Mouse (Mus musculus): Measurements from ENCODE around the gene Tpst2.
"Not testable (repeated sequence)": the region's sequence is repeated elsewhere in the genome, so short reads cannot be mapped to it uniquely, and the experiment has no call there.

Tpst2 gene

DNA sequence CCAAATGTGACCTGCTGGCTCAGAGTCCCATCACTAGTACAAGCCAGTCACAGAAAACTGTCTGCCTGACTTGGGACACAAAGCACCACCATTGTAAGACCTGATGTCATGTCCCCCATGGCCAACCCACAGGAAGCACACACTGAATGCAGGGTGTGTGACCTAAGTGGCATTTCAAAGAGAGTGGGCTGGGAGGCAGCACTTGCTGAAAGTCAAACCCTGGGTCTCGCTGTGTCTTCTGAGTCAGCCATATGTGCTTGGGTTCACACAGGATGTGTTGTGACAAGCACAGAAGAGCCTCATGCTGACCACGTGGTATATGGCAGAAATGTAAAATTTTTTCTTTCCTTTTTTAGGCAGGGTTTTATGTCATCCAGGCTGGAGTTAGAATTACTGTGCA, 20.8 kb downstream of the Tpst2 start:
- DNase-seq (ENCODE audit: low spot score), result no peak

DNA sequence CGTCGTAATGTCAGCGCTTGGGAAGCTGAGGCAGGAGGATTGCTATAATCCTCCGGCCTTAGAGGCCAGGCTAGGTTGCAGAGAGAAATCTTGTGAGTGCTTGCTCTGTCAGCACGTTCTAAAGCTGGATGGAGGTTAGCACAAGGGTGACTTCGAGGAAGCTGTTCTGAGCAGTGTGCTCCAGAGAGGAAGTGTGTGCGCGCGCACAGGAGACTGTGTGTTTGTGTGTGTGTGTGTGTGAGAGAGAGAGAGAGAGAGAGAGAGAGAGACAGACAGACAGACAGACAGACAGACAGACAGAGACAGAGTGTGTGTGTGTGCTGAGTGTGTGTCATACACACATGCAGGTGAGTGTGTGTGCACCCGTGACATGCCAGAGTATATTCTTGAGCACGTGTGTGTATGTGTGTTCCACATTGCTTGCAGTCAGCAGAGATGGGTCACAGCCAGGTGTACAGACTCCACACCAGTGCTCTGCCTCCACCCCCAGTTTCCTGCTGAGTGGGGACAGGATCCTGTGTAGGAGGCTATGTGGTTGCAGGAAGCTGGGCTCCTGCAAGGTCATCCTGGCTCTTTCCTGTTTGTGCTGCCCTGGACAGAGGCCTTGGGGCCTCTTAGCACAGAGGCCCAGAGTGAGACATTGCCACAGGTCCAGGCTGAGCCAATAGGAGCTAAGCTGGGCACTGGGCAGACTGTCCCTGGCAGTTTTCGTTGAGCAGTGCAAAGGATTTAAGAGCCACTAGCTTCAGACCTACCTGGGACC, 21.9 kb downstream of the Tpst2 start:
- no peak for DNase-seq (ENCODE audit: low spot score)

- no peak for DNase-seq (ENCODE audit: low spot score)
Observed at GRCm38 (mm10) chr5:112299399-112299798, 22.9 kb downstream of the Tpst2 start.

- DNase-seq (ENCODE audit: low spot score), result no peak
Observed at GRCm38 (mm10) chr5:112300112-112300511, 23.6 kb downstream of the Tpst2 start.

DNA sequence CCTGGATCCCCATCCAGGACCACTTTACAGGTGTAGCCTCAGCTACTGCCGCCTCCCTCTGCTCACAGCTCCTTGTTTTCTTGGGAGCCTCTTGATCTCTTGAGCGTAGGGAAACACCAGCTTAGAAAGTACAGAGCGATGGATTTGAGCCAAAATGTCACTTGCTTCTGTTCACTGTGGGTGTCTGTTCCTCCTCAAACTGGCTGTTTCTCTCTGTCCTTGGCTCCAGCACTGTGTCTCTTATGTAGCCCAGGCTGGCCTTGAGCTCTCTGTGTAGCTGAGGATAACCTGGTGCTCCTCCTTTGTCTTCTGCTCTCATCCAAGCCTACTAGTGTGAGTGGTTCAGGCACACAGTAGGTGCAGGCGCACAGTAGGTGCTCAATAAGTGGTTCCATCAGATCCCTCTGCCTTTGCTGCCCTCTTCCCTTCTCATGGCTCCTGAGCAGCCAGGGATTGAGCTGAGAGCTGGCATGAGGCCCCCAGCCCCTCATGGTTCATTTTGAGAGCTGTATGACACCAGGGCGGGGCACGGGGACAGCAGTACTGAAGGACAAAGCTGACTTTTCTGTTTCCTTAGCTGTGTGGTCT, 24.3 kb downstream of the Tpst2 start:
- no peak for DNase-seq (ENCODE audit: low spot score)

DNA sequence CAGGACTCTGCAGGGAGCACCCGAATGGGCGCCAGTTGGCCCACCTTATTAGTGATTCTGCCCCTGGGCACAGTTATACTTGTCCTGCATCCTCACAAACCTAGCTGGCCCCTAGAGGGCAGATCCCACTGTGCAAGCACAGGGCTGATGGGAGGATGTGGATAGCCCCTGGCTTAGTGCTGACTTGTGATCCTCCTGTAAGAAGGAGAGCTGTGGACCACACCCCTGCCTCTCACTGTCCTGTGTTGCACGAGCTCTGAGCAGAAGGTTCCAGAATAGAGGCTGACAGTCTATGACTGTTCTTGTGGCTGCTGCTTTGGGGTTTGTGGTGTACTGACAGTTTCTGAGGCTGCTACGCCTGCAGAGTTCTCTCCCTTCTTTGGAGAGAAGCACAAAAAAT, 25.2 kb downstream of the Tpst2 start:
- DNase-seq (ENCODE audit: low spot score), result no peak

DNA sequence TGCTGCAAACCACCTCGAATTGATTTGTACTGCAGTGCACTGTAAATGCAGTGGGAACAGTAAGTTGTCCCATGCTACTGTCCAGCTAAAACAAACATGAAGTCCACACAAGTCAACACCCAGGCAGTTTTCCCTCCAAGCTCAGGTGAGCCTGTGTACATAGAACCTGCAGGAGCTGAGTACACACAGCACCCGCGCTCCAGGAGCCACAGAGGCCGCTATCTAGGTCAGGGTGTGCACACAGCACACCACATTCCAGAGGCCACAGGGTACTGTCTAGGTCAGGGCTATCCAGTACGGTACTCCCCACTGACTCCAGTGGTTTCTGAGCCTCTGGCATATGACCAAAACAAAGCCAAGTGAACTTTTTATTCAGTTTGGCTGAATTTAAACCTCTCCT, 25.8 kb downstream of the Tpst2 start:
- peak; percentile 82 for DNase-seq (ENCODE audit: low spot score)

- DNase-seq (ENCODE audit: low spot score), result no peak
Observed at GRCm38 (mm10) chr5:112305842-112306241, 29.4 kb downstream of the Tpst2 start.

GRCm38 (mm10) chr5:112313222-112313885, 36.9 kb downstream of the Tpst2 start:
- DNase-seq (ENCODE audit: low spot score), result no peak

- no peak for DNase-seq (ENCODE audit: low spot score)
Observed at GRCm38 (mm10) chr5:112316468-112316867, 40.0 kb downstream of the Tpst2 start.

- no peak for DNase-seq (ENCODE audit: low spot score)
Observed at GRCm38 (mm10) chr5:112317328-112317727, 40.8 kb downstream of the Tpst2 start.

GRCm38 (mm10) chr5:112319343-112319742, 42.9 kb downstream of the Tpst2 start:
- DNase-seq (ENCODE audit: low spot score), result not testable (repeated sequence)

DNA sequence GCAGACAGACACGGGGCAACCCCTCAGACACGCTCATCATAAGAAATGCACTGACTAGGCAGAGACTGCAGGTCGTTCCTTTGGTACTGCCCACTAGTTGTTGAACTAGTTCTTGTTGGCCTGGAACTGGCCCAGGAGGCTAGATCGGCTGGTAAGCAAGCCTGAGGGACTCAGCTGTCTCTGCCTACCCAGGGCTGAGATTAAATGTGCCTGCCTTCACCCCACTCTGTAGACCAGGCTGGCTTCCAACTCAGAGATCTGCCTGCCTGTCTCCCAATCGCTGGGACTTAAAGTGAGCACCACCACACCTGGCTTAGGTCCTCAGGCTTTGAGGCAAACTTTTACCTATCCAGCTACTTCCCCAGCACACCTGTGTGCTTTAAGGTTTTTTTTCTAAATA, 43.9 kb downstream of the Tpst2 start:
- DNase-seq (ENCODE audit: low spot score), result no peak

- DNase-seq (ENCODE audit: low spot score), result no peak
Observed at GRCm38 (mm10) chr5:112320936-112321335, 44.4 kb downstream of the Tpst2 start.

DNA sequence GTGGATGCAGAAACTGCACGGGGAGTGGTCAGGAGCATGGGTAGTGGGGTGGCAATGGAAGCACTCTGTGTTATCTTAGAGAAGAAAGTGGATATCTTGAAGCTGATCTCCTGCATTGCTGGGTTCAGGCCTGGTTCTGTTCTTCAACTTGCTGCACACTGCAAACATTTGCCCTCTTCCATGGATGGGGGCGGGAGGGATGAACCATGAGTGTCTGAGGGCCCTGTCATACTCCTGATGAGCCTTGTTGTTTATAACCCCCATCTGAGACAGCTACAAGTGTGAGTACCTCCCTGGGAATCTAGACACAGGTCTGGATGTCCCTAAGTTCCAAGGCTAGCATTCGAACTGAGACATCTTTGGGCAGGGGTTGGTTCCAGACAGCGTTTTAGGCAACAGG, 44.9 kb downstream of the Tpst2 start:
- DNase-seq (ENCODE audit: low spot score), result no peak

DNA sequence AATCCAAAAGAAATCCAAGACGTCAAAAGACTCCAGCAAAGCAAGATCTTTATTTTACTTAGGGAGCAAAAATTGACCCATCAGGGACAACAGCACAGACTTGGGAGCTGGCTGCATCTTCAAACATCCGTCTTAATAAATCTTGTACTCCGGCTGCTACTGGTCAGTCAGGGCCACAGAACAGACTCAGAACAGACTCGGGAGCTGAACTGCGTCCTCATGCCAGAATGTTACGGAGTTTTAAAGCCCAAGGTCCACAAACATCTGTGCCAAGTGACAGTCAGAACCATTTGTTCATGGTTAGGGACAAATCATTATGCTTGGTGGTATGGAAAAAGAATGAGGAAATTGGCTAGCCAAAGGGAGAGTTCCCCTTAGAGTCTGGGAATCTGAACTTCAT, 46.8 kb downstream of the Tpst2 start:
- DNase-seq (ENCODE audit: low spot score), result no peak

DNA sequence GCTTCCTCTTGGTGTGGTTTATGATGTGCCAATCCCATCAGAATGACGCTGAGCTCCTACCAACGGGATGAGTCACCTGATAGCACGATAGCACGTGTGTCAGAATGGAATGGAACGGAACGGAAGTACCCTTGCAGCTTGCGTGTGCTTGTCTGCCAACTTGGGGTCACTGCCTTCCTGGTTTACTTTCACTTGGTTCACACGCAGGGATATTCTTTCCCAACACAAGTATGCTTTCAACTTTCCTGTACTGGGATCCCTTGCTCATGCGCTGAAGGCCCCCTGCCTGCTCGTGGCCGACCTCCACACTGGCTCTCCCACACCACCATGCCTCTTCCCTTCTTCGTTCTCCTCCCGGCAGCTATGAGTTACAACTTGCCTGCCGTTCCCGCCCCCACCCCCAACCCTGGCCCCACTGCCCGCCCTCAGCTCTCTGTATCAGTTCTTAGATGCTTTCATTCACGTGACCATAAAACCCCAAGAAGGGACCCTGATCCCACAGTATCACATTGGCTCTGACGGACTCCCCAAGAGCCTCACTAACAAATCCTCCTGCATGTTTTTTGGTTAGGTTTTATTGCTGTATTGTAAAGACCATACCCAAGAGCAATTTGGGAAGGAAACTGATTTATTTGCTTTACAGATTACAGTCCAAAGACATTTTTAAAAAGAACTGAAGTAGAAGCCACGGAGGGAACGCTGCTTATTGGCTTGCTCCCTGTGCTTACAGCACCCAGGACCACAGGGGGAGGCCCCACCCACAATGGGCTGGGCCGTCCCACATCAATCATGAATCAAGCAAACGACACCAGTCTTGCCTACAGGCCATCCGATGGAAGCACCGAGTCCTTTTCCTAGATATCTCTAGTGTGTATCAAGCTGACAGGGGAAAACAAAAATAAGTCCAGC, 48.4 kb downstream of the Tpst2 start:
- peak; percentile 30 for DNase-seq (ENCODE audit: low spot score)

DNA sequence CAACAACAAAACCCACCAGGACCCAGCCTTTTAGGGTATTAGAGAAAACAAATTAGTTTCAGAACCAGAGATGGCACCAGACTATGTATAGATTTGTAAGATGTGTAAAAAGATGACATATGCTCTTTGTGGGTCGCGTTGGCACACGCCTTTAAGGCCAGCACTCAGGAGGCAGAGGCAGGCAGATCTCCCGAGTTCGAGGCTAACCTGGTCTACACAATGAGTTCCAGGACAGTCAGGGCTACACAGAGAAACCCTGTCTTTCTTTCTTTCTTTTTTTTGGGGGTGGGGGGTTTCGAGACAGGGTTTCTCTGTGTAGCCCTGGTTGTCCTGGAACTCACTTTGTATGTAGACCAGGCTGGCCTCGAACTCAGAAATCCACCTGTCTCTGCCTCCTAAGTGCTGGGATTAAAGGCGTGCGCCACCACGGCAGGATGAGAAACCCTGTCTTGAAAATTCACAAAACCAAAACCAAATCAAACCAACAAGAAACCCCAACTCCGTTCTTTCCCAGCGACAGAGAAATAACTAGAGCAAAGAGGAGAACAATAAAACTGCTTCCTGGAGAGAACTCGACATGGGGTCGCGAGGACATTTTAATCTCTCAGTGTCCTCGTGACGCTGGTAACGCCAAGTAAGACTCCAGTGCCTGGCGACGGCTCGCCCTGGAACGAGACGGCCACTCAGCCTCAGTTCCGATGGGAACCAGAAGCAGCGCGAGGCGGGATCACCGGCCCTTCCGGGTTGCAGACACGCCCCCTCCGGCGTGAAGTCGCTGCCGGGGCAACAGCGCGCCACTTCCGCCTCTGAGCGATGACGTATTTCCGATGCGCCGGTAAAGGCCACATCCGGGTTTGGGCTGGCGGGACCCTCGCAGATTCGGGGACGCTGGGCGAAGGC, 49.3 kb downstream of the Tpst2 start, which contains the start of gene Tfip11:
TSS of gene Tfip11 (plus strand) at position 813 of the 900 bp plus-strand sequence.
- DNase-seq (ENCODE audit: low spot score), result peak; percentile 91

- DNase-seq (ENCODE audit: low spot score), result no peak
Observed at GRCm38 (mm10) chr5:112326446-112327009, 50.0 kb downstream of the Tpst2 start.

DNA sequence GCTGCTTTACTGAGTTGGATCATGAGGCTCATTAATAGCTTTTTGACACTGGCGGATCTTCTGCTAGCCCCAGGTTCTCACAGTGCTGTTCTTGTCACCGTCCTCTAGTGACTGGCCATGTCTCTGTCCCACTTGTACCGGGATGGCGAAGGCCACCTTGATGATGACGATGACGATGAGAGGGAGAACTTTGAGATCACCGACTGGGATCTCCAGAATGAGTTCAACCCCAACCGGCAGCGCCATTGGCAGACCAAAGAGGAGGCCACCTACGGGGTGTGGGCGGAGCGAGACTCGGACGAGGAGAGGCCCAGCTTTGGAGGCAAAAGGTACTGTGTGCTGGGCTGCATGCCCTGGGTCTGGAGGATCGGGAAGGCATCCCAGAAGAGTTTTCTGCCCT, 51.4 kb downstream of the Tpst2 start:
- DNase-seq (ENCODE audit: low spot score), result no peak

All from yolk sac, embryonic 10.5 days (tissue).